Mouse (Mus musculus): ENCODE results near the gene Hemk1.

DNA sequence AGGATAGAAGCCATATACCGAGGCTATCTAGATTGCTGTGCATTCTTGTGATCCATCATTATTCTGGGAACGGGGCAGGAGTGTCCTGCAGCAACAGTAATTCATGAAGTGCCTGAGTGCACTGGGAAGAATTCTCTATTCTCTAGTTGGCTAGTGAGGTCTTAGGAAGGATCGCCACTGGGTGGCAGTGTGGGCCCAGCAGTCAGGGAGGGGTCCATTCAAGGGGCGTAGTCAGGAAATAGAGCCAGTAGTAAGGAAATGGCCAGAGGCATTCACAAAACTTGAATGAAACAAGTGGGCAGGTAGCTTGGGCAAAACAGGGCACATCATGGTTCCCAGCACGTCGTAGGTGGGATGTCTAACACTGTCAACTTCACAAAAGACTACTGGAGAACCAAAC lies 43.9 kb downstream of the Hemk1 start:
- no peak for TF ChIP-seq POLR2A (IDR thresholded peaks at IDR 0.05; ENCODE audit: borderline replicate concordance, low read depth, low read length)
- peak; percentile 91 for TF ChIP-seq CTCF (IDR thresholded peaks at IDR 0.05; ENCODE audit: low read depth, low read length)
